Mouse (Mus musculus) megakaryocyte-erythroid progenitor cell, adult 5-6 weeks (primary cell): ENCODE results near the gene Sag. TPM values are rescaled to one million over a fixed set of nuclear protein-coding genes. Genes with fewer than 3 reads are reported as not detected.

Experiments used
- ATAC-seq: replicated peaks from 2 replicates; pipeline ENCODE4 v1.8.0; 2016; ENCODE audit warnings: mild to moderate bottlenecking, inconsistent platforms; ENCODE audit not compliant: severe bottlenecking, poor library complexity, low FRiP score, low TSS enrichment
- total RNA-seq, 2 experiments: library from RNA; stranded (forward) in 1 of 2; stranded (reverse) in 1 of 2; fragments of 200-1000, 215-1000 nt in 1 of 2; fragments of >200 nt in 1 of 2; fragmentation: Nextera tagmentation in 1 of 2; gene quantifications; 2 replicates each; pipeline ENCODE4 v1.2.3; 2014 to 2017

The Sag gene
- 2.1 and 3.2 TPM in 2 replicates for total RNA-seq (2014; fragmentation: Nextera tagmentation)
- total RNA-seq (2017), result 0.95 and 2.0 TPM in 2 replicates

GRCm38 (mm10) chr1:87803576-87803975 is at the start of gene Sag:
Sag (plus strand) TSS chr1:87803680.
- no peak for ATAC-seq

- peak; percentile 100 for ATAC-seq
These were observed 47.6 kb upstream of the Sag start, which contains the start of gene Atg16l1 for GRCm38 (mm10) chr1:87755641-87756470. Atg16l1 (plus strand) TSS chr1:87755870.

GRCm38 (mm10) chr1:87763821-87764220 is 39.7 kb upstream of the Sag start:
- peak; percentile 75 for ATAC-seq

GRCm38 (mm10) chr1:87765741-87766140 is 37.7 kb upstream of the Sag start:
- ATAC-seq, result no peak

GRCm38 (mm10) chr1:87766233-87766632 is 37.2 kb upstream of the Sag start:
- peak; percentile 35; the same call in 1 of the 2 replicates for ATAC-seq

GRCm38 (mm10) chr1:87769263-87769662 is 34.2 kb upstream of the Sag start:
- ATAC-seq, result no peak

GRCm38 (mm10) chr1:87770486-87770885 is 33.0 kb upstream of the Sag start:
- ATAC-seq, result peak; percentile 83

- no peak for ATAC-seq
These were observed 31.8 kb upstream of the Sag start for GRCm38 (mm10) chr1:87771724-87772123.

GRCm38 (mm10) chr1:87773336-87773735 is 30.1 kb upstream of the Sag start:
- ATAC-seq, result no peak

- ATAC-seq, result no peak
These were observed 28.6 kb upstream of the Sag start for GRCm38 (mm10) chr1:87774845-87775244.

GRCm38 (mm10) chr1:87779204-87779785 is 24.2 kb upstream of the Sag start:
- ATAC-seq, result no peak

- no peak for ATAC-seq
These were observed 17.8 kb upstream of the Sag start for GRCm38 (mm10) chr1:87785703-87786102.

GRCm38 (mm10) chr1:87786251-87786650 is 17.2 kb upstream of the Sag start:
- ATAC-seq, result no peak

- ATAC-seq, result no peak
These were observed 13.8 kb upstream of the Sag start for GRCm38 (mm10) chr1:87789665-87790064.

- ATAC-seq, result no peak
These were observed 10.9 kb upstream of the Sag start for GRCm38 (mm10) chr1:87792438-87793137.

GRCm38 (mm10) chr1:87793138-87793449 is 10.4 kb upstream of the Sag start:
- ATAC-seq, result no peak

- ATAC-seq, result no peak
These were observed 5.8 kb upstream of the Sag start for GRCm38 (mm10) chr1:87797702-87798101.

- no peak for ATAC-seq
These were observed 5.2 kb upstream of the Sag start for GRCm38 (mm10) chr1:87798306-87798705.

- peak; percentile 41; the same call in 1 of the 2 replicates for ATAC-seq
These were observed 4.3 kb downstream of the Sag start for GRCm38 (mm10) chr1:87807751-87808150.

GRCm38 (mm10) chr1:87811391-87811790 is 7.9 kb downstream of the Sag start:
- no peak for ATAC-seq
